Mouse (Mus musculus): ENCODE measurements at regions not wholly inside any gene's neighbourhood (a gene's known extent, or its start where the extent isn't known, plus 50 kb on each side); places are given as distances from the start of the nearest gene placed in this dataset.

GRCm38 (mm10) chr16:15052389-15052923 is 146.1 kb downstream of the Efcab1 start:
- TF ChIP-seq CTCF (IDR thresholded peaks at IDR 0.05 in 2 of 3, conservative IDR thresholded peaks at IDR 0.05 in 1 of 3; ENCODE audit: control insufficient read depth in 1 of 3, insufficient read depth in 1 of 3, low read depth in 2 of 3, low read length in 3 of 3, poor library complexity in 1 of 3, severe bottlenecking in 1 of 3) (no peak), NRF1 (IDR thresholded peaks at IDR 0.05; ENCODE audit: insufficient read depth, low read depth, low read length, poor library complexity, severe bottlenecking) (no peak), TCF12 (IDR thresholded peaks at IDR 0.05; ENCODE audit: low read depth, low read length) (no peak), EP300 (IDR thresholded peaks at IDR 0.05; ENCODE audit: low read depth in 1 of 2, low read length in 2 of 2) (no peak), ETS1 (IDR thresholded peaks at IDR 0.05; ENCODE audit: low read depth, low read length) (no peak), MYC (IDR thresholded peaks at IDR 0.05; ENCODE audit: low read depth, low read length) (no peak), GATA1 (IDR thresholded peaks at IDR 0.05; ENCODE audit: low read depth, low read length) (no peak), JUND (IDR thresholded peaks at IDR 0.05; ENCODE audit: low read depth, low read length) (no peak), RAD21 (IDR thresholded peaks at IDR 0.05; ENCODE audit: low read depth, low read length) (no peak), POLR2A (IDR thresholded peaks at IDR 0.05; ENCODE audit: control insufficient read depth in 1 of 2, insufficient read depth in 1 of 2, low read depth in 1 of 2, low read length in 2 of 2, poor library complexity in 1 of 2) (no peak), GABPA (IDR thresholded peaks at IDR 0.05; ENCODE audit: low read depth, low read length) (no peak), USF1 (IDR thresholded peaks at IDR 0.05; ENCODE audit: low read depth, low read length) (no peak), RCOR1 (IDR thresholded peaks at IDR 0.05; ENCODE audit: low read depth, low read length) (no peak)
